Mouse (Mus musculus) embryonic fibroblast, embryonic 13.5 days (primary cell): Measurements from ENCODE around the gene Adgrl3.

Experiments used
- CTCF ChIP-seq: IDR thresholded peaks from 2 replicates; pipeline ENCODE4 v1.5.1; 2011; ENCODE audit warnings: mild to moderate bottlenecking, control low read depth, low read length, moderate library complexity, borderline replicate concordance; ENCODE audit not compliant: insufficient read depth
- POLR2A ChIP-seq: IDR thresholded peaks from 2 replicates; pipeline ENCODE4 v1.6.1; 2011; ENCODE audit warnings: low read depth, mild to moderate bottlenecking, control low read depth, low read length, moderate library complexity

GRCm38 (mm10) chr5:81598041-81598440 is 578.1 kb downstream of the Adgrl3 start:
- TF ChIP-seq POLR2A: no peak
- TF ChIP-seq CTCF: no peak
